Mouse (Mus musculus) adipocyte (in vitro differentiated cells): ENCODE data around the gene Camta1.
A peak's percentile ranks its signal among the peaks of the same experiment; 100 is the strongest.

Source experiments
- DNase-seq: peaks from one replicate; pipeline ENCODE4 v3.0.0-alpha.2; 2016; ENCODE audit warnings: low spot score

Gene Camta1

DNA sequence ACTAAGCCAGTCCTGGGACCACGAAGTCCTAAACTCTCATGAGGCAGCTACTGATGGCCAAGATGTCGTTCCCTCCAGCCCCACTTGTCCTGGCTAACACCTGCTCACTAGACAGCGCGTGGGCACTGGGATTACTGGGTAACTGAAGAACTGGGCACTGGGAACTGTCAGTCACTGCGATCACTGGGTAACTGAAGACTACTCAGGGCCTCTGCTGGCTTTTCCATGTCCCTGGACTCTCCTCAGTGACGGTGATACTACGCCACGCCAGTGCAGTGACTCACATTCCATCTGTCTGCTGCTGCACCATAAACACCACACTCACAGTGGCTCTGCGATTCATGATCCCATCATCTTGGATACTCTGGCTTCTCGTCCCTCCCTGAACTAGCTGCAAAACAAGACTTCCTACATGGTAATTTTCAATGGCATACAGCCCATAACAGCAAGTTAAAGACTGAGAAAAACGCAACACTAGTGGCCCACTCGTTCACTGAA, 81.7 kb downstream of the Camta1 start:
- no peak for DNase-seq

DNA sequence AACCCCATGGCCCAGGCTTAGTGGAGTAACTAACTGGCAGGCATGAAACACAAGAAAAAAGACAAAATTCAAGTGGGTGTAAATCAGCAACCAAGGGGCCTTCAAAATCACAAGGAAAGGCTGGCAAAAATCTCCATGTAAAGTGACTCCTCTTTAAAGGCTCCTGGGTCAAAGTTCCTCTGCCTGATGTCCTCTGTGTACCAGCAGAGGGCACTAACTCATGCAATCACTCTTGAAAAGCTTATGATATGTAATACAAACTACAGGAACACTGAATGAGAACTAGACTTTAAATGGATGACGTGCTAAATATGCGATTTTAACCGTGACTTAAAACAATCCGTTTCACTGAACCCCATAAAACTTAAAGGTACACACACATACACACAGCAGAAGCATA, 83.2 kb downstream of the Camta1 start:
- DNase-seq, result peak; percentile 62

DNA sequence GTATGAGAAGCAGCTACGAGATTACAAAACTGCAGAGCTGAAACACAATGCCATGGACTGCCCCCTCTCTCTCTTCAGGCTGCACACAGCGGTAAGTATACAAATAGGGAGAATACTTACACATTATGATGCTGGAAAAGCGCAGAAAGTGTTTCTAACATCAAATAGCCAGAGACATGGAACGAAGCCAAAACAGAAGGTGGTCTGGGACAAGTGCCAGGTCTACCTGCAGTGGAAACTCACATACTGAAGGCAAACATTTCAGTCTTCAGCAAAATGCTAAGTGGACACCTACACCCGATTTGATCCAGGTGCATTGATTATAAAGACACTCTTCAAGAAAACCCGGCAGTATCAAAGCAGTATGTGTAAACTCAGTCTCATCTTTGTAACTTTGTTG, 84.2 kb downstream of the Camta1 start:
- DNase-seq, result no peak

DNA sequence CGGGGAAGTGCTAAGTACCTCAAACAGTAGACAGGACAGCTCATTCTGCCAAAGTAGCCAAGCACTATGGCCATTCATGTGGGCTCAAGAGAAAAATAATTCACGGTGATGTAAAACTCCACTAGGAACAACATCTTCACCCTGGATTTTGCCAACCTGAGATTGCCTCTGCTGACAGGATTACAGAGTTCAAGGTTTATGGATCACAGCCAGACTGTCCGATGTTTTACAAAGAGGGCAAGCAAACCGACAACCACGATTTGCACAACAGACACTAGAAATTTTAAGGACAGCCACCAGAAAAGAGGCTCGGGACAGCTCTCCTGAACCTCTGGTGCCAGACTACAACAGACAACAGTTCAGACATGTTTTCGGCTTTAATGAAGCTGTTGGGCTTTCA, 86.2 kb downstream of the Camta1 start:
- DNase-seq, result no peak

DNA sequence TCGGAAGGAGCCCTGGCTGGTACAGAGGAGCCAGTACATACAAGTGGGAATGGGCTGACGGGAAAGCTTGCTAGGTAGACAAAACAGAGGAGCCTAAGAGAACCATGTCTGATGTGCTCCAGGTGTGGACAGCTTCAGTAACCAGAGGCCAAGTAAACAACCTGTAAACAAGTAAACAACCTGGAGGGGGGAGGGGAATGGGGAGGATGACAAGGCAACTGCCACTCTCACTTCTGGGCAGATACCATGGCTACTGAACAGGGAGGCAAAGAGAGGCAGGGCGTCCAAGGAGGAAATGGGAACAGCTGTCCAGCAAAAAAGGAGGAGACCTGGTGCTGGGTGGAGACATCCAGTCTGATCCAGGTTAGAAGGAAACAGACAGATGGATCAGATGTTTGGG, 88.0 kb downstream of the Camta1 start:
- no peak for DNase-seq

DNA sequence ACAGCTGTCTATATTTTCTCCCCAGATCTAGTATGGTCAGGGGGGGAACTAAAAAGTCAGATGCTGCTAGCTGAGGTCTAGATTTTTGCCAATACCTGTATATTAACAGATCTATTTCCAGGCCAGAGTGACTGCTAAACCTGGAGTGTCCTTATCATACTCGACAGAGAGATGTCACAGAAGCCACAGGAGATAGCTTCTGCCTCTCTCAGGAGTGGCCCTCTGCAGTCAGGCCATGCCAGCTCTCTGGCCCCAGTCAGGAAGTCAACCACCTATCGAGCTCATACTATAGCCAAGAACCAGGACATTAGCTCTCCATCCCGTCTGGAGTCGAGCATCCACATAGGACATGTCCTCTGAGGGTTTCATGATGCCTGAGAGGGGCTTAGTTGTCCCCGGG, 88.7 kb downstream of the Camta1 start:
- no peak for DNase-seq

DNA sequence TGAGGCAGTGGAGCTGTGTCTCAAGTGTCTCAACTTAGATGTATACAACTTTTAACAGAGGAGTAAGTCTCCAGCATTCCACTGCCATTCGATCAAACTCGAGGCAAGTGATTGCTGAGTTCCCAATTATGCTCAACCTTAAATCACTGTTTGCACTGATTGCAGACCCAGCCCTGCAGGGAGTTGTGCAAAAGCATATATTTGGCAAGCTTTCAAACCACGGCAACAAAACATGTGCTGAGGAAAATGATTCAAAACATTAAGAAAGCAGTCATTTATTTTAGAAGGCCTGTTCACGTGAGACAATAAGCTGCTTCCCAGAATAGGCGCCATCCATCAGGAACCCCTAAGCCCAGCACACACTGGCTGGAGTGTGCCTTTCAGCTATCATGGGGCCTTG, 91.0 kb downstream of the Camta1 start:
- peak; percentile 26 for DNase-seq

DNA sequence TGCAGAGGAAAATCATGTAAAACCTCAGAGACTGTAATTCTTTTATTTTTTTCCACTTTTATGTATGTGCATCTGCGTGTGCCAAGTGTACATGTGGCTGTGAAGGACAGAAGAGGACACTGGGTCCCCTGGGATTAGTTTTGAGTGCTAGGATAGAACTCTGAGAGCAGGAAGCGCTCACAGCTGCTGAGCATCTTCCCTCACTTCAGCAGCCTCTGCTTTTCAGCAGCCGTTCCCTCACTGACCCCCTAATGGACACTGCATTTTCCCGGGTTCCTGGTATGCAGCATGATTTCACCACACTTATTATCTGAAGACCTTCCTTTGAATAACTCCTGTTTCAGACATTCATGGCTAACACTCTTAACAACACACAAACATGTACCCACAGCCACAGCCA, 93.9 kb downstream of the Camta1 start:
- DNase-seq, result no peak

DNA sequence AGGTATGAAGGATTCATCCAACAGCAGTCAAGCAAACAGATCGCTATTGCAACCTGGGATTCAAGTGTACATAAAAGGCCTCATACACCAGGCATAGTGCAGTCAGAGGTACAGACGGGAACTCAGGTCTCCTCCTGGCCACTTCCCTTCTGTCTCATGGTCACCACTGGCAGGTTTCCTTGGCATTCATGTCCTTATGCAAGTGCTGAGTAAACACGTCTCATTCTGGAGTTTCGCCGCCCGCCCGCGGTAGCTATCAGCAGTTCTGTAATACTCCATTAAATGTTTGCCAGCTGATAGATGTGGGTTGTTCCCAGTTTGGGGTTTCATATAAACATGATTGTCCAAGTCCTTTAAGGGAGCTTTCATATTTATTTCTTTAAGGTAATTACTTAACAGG, 94.3 kb downstream of the Camta1 start:
- DNase-seq, result no peak

DNA sequence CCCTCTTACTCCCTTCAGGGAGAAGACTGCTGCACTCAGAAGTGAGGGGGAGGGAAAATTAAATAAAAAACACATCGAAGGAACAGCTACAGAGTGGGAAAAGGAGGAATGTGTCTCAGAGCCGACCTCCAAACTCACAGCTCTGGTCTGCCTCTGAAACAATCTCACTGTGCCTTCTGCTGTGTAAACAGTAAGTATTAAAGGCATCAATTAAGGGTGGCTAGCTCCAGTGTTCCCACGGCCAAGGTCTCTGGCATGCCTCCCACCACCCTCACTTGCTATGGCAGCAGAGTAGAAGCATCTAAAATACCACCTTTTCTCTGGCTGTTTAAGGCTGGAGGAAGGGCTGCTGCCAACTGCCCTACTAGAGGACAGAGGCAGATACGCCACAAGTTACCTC, 96.3 kb downstream of the Camta1 start:
- DNase-seq, result no peak

DNA sequence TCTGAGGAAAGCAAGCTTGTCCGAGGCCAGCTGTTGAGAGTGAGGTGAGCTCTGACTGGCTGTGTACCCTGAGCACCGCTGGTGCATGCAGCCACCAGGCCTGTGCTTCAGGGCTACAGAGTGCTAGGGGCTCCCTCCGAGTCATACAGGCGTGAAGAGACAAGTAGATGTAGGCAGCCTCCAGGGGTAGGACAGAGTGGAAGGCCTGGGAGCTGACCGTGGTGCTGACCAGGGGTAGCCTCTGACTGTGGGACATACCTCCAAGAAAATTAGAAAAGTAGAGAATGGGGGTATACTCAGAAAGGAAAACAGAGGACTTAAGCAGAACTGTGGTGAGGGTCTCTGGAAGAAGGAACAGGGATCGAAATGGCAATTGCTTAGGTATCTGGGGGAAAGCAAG, 97.7 kb downstream of the Camta1 start:
- peak; percentile 53 for DNase-seq

DNA sequence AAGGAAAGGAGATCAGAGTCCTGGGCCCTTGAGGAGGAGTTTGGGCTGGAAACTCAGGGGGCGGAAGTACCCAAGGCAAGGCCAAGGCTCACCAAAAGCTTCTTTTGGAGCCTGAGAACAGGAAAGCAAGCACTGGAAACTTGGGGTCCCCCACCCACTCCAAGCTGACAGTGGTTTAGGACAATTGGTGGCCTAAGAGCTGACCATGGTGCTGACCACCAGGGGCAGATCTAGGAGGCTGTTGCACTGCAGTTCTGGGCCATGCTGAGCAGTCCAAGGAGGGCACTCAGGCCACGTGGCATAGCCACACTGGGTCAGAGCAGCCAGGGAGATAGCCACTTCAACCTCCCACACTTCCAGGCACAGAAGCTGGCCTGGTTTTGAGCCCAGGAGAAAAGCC, 102.6 kb downstream of the Camta1 start:
- DNase-seq, result peak; percentile 16

DNA sequence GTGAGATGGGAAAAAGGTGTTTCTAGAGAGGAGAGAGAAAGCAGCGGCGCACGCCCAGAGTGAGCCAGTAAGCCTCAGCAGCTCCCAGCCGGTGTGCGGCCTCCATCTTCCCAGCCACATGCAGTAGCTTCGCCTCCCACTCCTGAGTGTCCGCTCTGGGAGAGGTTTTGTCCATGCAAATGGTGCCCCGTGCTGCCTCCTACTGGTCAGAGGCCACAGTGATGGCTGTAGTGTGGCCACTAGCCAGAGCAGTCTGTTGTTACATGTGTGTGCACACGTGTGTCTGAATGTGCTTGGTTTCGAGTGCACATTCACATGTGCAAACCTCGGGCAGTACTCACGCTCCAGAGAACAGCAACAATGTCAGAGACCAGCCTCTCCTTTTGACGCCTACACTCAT, 103.3 kb downstream of the Camta1 start:
- no peak for DNase-seq

DNA sequence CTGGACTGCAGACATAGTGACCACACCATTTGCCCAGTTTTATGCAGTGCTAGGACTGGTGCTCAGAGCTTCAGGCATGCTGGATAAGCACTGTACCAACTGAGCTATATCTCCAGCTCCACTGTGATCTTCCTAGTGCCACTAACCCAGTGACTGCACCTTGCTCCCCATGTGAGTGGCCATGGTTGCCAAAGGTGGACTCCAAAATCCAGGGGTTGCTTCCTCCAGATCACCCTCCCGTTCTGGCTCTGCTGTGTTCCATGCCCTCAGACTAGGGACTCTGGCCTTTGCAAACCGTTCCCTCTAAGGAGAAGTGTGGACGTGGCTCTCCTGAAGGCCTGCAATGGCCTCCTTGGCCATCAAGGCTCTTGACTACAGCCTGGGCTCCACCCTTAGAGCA, 104.4 kb downstream of the Camta1 start:
- no peak for DNase-seq

DNA sequence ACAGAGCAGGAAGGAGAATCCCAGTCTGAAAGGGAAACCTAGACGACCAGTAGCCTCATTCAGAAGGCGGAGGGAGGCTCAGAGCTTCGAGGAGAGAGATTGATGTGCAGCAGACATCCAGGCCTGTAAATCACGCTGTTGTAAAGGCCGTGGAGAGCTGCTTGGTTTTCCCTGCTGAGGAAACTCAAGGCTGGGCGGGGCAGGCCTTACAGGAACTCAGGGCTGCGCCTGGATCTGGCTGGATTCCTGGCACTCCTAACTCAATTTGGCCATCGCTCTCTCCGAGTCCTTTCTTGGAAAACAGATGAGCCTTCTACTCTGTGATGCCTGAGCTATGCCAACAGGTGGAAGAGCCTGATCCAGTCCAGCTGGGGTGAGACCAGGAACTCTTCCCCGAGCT, 105.3 kb downstream of the Camta1 start:
- no peak for DNase-seq

DNA sequence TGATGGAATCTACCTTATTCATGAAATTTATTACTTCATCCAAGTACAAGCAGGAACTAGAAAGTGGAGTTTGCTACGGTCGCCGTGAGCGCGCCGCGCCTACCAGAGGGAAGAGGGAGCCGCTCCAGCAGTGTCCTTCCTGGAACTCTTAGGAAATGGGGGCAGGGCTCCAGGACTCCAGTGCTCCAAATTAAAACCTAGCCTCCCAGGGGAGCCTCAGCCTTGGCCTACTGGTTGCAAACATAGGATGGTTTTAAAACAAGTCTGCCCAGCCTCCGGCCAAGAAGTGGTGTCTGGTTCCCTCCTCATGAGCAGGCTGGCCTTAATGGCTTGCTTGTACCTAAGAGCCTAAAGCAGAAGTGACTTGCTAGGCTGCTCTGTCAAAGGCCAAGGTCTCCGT, 108.4 kb downstream of the Camta1 start:
- DNase-seq, result no peak

DNA sequence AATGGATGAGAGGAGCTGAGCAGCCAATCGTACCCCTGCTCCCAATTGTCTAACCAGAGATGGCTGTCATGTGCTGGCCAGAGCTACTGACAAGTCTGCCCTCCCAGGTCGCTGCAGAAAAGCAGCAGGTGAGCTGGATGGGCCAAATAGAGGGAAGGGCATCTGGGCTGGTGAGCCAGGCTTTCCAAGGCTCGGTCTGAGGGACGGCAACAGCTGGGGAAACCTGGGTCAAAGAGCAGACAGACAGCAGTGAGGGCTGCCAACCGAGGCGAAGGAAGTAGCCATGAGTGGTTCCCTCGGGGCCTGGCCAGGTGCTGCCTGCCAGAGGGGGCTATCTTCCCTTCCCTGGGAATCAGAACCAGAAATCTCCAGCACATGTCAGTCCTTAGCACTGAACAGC, 109.1 kb downstream of the Camta1 start:
- DNase-seq, result no peak

DNA sequence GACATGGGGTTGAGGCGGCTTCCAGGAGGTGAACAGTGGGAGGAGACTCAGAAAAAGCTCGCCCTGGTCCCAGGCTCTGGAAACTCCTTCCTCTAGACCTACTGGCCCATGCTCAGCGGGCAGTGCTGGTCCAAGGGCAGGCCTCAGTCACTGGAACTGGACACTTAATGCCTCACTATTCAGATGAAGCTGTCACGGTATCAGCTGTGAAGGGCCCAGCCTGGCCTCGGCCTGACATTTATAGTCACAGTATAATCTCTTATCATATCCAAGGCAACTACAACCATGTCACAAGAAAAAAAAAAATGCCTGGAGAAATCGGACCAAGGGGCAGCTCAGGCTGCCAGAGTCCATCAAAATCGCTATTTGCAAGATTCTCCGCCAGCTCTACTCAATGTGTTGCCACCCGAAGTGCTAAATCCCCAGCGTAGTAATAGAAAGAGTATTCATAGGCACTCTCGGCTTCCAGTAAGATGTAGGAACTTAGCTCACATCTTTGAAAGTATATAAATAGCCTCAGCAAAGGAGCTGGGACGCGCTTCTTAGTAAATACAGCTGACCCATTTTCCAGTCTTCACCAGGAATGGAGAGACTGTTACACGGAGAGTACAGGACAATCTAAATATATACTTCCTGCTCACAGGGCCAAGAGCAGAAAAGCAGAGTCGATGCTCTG, 110.3 kb downstream of the Camta1 start:
- DNase-seq, result no peak

DNA sequence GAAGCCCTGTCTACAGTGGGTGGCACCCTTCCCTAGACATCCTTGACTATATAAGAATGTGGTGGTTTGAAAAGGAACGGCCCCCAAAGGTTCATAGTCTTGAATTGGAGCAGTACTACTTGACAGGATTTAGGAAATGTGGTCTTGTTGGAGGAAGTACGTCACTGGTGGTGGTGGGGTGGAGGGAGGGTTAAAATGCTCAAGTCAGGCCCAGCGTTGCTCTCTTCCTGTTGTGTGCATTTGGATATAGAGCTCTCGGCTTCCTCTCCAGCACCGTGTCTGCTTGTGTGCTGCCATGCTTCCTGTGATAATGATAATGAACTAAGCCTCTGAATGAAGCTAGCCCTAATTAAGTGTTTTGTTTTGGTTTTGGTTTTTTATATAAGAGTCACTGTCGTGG, 114.0 kb downstream of the Camta1 start:
- no peak for DNase-seq

DNA sequence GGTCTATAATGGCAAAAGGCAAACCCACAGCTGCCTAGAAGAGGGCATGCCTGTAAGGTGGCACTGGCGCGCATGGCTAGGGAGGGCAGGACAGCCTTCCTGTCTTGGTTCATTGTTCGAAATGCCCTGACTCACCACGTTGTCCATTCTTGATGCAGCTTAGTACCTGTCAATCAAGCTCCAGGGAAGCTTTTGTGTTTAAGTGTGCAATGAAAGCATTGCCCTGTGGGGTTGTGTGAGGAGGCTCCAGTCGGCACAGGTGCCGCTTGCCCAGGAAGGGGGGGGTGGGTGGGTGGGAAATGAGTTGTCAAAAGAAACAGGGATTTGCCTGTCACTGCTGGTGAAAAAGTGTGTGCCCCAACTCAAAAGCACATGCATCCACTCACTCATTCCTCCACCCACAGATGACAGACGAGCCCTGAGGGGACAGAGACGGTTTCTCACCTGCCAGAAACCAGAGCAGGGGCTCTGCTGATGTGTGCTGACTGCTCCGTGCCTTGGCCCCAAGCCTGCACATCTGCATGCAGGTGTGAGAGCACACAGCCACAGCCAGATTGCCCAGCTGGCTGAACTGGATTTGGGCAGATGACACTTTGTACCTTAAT, 115.6 kb downstream of the Camta1 start:
- no peak for DNase-seq

DNA sequence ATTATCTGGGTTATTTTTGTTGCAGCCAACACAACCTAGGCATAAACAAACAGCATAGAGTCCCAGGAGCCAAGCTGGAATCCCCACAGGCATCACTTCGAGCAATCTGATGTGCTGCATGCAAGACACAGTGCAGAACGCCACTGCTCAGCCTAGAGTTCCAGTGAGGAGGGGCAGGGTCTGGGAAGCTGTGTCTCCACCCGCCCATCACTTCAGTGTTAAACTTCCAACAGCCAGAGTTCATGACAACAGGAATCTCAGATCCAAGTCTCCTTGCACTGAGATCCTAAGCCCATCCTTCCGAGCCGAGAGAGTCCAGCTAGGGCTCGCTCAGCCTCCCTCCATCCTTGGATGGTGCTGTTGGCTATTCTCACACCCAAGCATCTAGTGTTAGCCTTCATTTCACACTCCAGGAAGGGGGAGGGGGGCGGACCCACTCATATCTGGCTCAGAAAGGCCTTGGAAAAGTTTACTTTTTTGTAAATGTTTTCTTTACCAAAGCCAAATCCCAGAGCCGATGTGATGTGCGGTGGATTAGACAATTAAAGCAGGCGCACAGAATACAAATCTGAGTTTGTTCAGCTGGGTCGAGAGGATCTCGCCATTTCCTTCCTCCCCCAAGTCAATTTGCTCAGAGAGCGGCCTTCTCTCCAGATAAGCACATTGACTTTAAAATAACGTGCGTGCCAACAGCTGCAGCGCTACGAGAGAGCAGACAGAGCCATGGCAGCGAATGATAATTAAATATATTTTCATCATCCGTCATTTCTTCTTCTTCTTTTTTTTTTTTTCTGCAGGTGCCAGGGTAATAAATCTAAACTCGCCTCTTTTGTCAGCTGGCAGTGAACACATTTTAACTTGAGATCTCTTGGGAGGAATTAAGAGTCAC, 120.2 kb downstream of the Camta1 start:
- DNase-seq, result no peak

DNA sequence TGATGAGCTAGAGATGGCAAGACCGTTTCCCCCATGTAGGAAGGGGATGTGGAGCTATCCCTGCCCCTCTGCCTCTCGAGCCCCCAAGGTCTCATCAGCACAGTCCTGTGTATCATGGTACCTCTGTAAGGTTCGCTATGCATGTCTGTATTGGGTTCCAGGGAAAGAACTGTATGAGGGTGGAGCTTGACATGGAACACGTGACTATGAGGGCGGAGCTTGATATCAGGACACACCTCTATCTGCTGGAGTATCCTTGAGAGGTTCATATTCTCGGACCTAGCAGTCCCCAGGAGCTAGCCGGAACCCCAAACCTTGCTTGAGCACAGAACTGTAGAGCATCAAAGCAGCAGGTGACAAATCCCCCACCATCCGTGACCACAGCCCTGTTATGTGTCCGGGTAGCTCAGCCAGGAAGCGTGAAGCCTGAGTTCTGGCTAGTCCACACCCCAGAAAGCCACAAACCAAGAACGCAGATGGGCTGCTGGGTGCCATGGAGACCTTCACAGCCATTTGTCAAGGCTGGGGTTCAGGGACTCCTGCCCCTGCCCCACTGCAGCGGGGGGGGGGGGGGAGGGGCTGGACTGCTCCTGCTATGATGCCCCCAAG, 122.2 kb downstream of the Camta1 start:
- DNase-seq, result no peak

DNA sequence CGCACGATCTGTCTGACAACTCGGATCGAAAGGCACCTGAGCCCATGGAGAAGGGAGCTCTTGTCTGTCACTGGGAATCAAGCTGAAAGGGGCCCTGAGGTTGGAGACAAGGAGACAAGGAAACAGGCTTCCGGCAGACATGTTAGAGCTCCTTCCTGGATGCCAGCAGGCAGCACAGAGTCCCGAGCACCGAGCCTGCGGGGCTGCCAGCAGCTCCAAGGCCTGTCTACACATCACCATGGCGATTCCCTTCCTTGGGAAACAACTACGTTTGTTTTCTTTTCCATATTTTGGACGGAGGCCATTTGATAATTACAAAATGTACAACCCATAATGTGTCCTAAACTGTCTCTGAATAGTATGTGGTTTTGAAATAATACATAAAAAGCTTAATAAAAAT, 122.8 kb downstream of the Camta1 start:
- DNase-seq, result peak; percentile 11
